Mouse (Mus musculus) ES-E14 (cell line): ENCODE results near the gene Fnip1.
"Not testable (repeated sequence)": the region's sequence is repeated elsewhere in the genome, so short reads cannot be mapped to it uniquely, and the experiment has no call there.

ENCODE experiments used
- HCFC1 ChIP-seq: IDR thresholded peaks from 2 replicates; pipeline ENCODE4 v1.6.1; 2012; ENCODE audit warnings: low read length, inconsistent platforms, borderline replicate concordance; ENCODE audit not compliant: insufficient read depth
- ZC3H11A ChIP-seq: IDR thresholded peaks from 2 replicates; pipeline ENCODE4 v1.6.1; 2012; ENCODE audit warnings: low read depth, mild to moderate bottlenecking, inconsistent platforms, low read length, borderline replicate concordance
- ZNF384 ChIP-seq: IDR thresholded peaks from 2 replicates; pipeline ENCODE4 v1.6.1; 2012; ENCODE audit warnings: low read depth, low read length, inconsistent platforms

DNA sequence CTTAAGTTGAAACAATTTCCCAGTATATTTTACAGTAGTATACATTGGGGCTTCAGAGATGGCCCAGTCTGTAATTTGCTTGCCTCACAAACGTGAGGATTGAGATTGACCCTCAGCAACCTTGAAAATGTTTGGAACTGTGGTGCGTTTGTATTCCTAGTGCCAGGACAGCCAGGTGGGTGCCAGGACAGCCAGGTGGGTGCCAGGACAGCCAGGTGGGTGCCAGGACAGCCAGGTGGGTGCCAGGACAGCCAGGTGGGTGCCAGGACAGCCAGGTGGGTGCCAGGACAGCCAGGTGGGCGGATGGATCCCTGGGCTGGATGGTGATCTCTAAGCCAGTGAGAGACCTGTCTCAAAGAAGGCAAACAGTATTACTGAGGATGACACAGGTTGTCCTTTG is 12.8 kb downstream of the Fnip1 start:
- TF ChIP-seq ZNF384, ZC3H11A, HCFC1: not testable (repeated sequence)
